Mouse (Mus musculus) embryonic facial prominence, embryonic 11.5 days (tissue): ENCODE data around the gene Foxj3. TPM values are rescaled to one million over a fixed set of nuclear protein-coding genes. Genes with fewer than 3 reads are reported as not detected.

Experiments
- ATAC-seq: fragments of 200-750 bp; cut with Nextera tagmentation; replicated peaks from 2 replicates; pipeline ENCODE4 v1.8.0; 2017; ENCODE audit warnings: low read depth; ENCODE audit not compliant: insufficient number of reproducible peaks, low FRiP score, low TSS enrichment
- DNase-seq: peaks from one replicate; pipeline ENCODE4 v3.0.0-alpha.2; 2015; ENCODE audit warnings: low spot score
- H3K27ac ChIP-seq: fragments of 300-500 bp; sonication (generic); replicated peaks from 2 replicates; pipeline ENCODE4 v1.5.1; 2014; ENCODE audit warnings: mild to moderate bottlenecking, low read depth, low read length, control low read depth
- H3K27me3 ChIP-seq: fragments of 300-500 bp; sonication (generic); 2 replicates; pipeline ENCODE4 v1.6.1; 2014; ENCODE audit warnings: mild to moderate bottlenecking, low read length, moderate library complexity, mixed read lengths; ENCODE audit not compliant: control insufficient read depth, insufficient read depth
- H3K36me3 ChIP-seq: fragments of 300-500 bp; sonication (generic); replicated peaks from 2 replicates; pipeline ENCODE4 v1.6.1; 2014; ENCODE audit warnings: low read depth, mild to moderate bottlenecking, low read length, moderate library complexity, mixed read lengths; ENCODE audit not compliant: control insufficient read depth, insufficient read depth
- H3K4me1 ChIP-seq: fragments of 300-500 bp; sonication (generic); 2 replicates; pipeline ENCODE4 v1.6.1; 2014; ENCODE audit warnings: low read length, mixed read lengths; ENCODE audit not compliant: control insufficient read depth, insufficient read depth
- H3K4me2 ChIP-seq: fragments of 300-500 bp; sonication (generic); 2 replicates; pipeline ENCODE4 v1.6.1; 2014; ENCODE audit warnings: low read depth, mild to moderate bottlenecking, control low read depth, low read length, moderate library complexity
- H3K4me3 ChIP-seq: fragments of 300-500 bp; sonication (generic); 2 replicates; pipeline ENCODE4 v1.5.1; 2014; ENCODE audit warnings: low read depth, low read length, control low read depth
- H3K9ac ChIP-seq: fragments of 300-500 bp; sonication (generic); replicated peaks from 2 replicates; pipeline ENCODE4 v1.6.1; 2014; ENCODE audit warnings: mild to moderate bottlenecking, control low read depth, low read length
- H3K9me3 ChIP-seq: fragments of 300-500 bp; sonication (generic); replicated peaks from 2 replicates; pipeline ENCODE4 v1.6.1; 2016; ENCODE audit warnings: mild to moderate bottlenecking, low read length, inconsistent platforms, mixed read lengths; ENCODE audit not compliant: control insufficient read depth
- WGBS: fragments of 180-500 bp; shearing (Covaris S2); extraction: QIAGEN DNeasy Blood & Tissue Kit; methylation state at CpG from one replicate; pipeline ENCODE4 v1.1.7; 2014; 5-methylcytosine and 5-hydroxymethylcytosine counted together
- polyA plus RNA-seq: library from polyadenylated mRNA; unstranded; fragments of >200 nt; fragmentation: Nextera tagmentation; extraction: Ambion mirVana; gene quantifications from 2 replicates; pipeline ENCODE4 v1.2.1, GENCODE M21; 2014

Gene Foxj3
- polyA plus RNA-seq, 1 experiment from 2014 or later: 30.9 TPM

DNA sequence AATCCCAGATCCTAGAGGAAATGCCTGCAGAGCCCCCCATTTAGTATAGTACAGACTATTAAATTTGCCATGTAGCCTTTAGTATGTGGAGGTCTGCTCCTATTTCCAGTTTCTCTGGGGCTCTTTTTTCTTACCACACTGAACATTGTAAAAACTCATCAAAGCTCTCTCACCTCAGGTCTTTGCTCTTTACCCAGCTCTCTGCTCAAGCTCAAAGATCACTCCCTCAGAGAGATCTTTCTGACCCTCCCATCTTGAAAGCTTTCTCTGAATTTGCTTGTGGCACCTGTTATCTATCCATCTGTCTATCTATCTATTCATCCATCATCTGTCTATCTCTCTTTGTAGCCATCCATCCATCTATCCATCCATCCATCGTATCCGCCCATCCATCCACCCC is 128.4 kb downstream of the Foxj3 start:
- DNase-seq: no peak
- no peak for ATAC-seq
- no peaks in the 10 kb centered on the region for H3K9me3 ChIP-seq
- no peak overlapping the region for H3K27ac ChIP-seq
- H3K27me3 ChIP-seq: no peaks in the 10 kb centered on the region
- whole genome bisulfite sequencing: 93% methylated on average over 2 of the region's 2 CpGs
- H3K4me2 ChIP-seq: no peak overlapping the region
- H3K4me1 ChIP-seq: no peaks in the 10 kb centered on the region
- no peak overlapping the region for H3K4me3 ChIP-seq
- H3K36me3 ChIP-seq: no peaks in the 10 kb centered on the region
- H3K9ac ChIP-seq: no peak overlapping the region

DNA sequence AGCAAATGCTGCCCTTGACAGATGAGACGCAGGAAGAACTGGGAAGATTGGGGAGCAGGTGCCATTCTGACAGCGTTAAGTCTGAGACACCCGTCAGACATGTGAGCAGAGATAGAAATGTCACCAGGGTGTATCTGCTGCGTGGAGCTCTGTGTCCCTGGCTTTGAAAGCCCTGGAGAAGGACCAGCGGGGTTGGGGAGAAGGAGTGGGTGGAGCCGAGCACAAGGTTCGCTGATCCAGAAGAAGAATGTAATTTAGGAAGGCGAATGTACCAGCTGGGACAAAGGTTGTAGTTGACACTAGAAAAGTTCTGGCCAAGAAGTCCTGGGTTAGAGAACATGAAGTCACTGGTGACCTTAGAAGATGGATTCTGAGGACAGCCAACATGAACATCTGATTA is 129.3 kb downstream of the Foxj3 start:
- H3K4me2 ChIP-seq: no peak overlapping the region
- no peak for DNase-seq
- ATAC-seq: no peak
- no peak overlapping the region for H3K27ac ChIP-seq
- no peaks in the 10 kb centered on the region for H3K4me1 ChIP-seq
- no peaks in the 10 kb centered on the region for H3K27me3 ChIP-seq
- 54% methylated on average over 8 of the region's 8 CpGs for WGBS
- no peak overlapping the region for H3K9ac ChIP-seq
- no peak overlapping the region for H3K4me3 ChIP-seq
- H3K9me3 ChIP-seq: no peaks in the 10 kb centered on the region
- no peaks in the 10 kb centered on the region for H3K36me3 ChIP-seq

DNA sequence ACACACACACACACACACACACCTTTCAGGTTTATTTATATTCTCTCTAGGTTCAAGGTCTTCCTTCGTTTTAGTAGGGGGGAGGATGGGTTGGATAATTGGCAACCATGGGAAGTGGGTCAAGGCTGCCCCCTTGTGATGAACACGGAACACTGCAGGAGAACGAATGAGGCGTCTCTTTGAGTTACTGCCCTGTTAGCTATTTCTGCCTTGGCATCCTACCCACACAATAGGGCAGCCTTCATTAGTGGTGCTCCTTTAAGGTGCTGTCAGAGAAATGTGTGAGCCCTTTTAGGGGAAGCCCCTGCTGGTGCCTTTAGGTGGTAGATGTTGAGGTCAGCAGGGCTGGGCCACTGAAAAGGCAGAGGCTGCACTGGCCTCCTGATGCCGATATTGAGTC is 130.7 kb downstream of the Foxj3 start:
- Histone ChIP-seq H3K9me3 (no peaks in the 10 kb centered on the region), H3K4me2 (no peak overlapping the region), H3K27ac (no peak overlapping the region), H3K4me1 (no peaks in the 10 kb centered on the region), H3K4me3 (no peak overlapping the region), H3K36me3 (no peaks in the 10 kb centered on the region), H3K9ac (no peak overlapping the region), H3K27me3 (no peaks in the 10 kb centered on the region)
- WGBS: 23% methylated on average over 5 of the region's 5 CpGs
- DNase-seq: peak; percentile 59
- ATAC-seq: no peak

DNA sequence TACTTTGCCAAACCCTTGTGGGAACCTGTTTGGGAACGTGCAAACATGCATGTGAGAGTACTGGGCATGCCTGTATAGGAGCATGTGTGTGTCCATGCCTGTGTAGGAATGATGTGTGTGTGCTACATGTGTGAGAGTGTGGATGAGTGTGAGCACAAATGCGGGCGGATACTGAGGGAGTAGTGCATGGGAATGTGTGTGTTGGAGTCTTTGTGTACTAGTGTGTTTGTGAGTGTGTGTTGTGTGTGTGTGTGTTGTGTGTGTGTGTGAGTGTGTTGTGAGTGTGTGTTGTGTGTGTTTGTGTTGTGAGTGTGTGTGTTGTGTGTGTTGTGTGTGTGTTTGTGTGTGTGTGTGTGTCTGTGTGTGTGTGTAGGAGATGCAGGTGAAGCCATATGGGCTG is 131.4 kb downstream of the Foxj3 start:
- H3K4me2 ChIP-seq: no peak overlapping the region
- H3K4me3 ChIP-seq: no peak overlapping the region
- H3K9ac ChIP-seq: no peak overlapping the region
- WGBS: 84% methylated on average over 3 of the region's 3 CpGs
- H3K4me1 ChIP-seq: no peaks in the 10 kb centered on the region
- no peaks in the 10 kb centered on the region for H3K27me3 ChIP-seq
- no peaks in the 10 kb centered on the region for H3K9me3 ChIP-seq
- DNase-seq (no peak), ATAC-seq (no peak)
- H3K36me3 ChIP-seq: no peaks in the 10 kb centered on the region
- H3K27ac ChIP-seq: no peak overlapping the region

DNA sequence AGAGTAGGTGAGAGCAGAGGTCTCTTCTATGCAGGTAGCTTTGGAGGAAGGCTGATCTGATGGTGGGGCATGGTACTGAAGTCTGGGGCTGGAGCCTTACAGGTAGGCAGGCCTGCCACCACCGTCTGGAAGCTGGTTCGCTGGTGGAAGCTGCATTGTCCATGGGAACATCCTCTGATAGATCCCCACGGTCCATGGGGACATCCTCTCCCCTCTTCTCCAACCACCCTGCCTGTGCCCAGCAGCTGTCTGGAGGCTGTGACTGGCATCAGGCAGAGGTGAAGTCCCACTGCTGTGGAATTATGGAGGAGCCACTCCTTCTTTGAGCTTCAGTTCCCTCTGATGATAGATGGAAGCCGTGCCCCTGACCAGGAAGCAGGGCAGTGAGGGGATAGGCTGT is 131.8 kb downstream of the Foxj3 start:
- DNase-seq (no peak), ATAC-seq (no peak)
- Histone ChIP-seq H3K27me3 (no peaks in the 10 kb centered on the region), H3K4me1 (no peaks in the 10 kb centered on the region), H3K9ac (no peak overlapping the region), H3K27ac (no peak overlapping the region), H3K9me3 (no peaks in the 10 kb centered on the region), H3K4me3 (no peak overlapping the region), H3K36me3 (no peaks in the 10 kb centered on the region), H3K4me2 (no peak overlapping the region)
- WGBS: 70% methylated on average over 4 of the region's 4 CpGs

DNA sequence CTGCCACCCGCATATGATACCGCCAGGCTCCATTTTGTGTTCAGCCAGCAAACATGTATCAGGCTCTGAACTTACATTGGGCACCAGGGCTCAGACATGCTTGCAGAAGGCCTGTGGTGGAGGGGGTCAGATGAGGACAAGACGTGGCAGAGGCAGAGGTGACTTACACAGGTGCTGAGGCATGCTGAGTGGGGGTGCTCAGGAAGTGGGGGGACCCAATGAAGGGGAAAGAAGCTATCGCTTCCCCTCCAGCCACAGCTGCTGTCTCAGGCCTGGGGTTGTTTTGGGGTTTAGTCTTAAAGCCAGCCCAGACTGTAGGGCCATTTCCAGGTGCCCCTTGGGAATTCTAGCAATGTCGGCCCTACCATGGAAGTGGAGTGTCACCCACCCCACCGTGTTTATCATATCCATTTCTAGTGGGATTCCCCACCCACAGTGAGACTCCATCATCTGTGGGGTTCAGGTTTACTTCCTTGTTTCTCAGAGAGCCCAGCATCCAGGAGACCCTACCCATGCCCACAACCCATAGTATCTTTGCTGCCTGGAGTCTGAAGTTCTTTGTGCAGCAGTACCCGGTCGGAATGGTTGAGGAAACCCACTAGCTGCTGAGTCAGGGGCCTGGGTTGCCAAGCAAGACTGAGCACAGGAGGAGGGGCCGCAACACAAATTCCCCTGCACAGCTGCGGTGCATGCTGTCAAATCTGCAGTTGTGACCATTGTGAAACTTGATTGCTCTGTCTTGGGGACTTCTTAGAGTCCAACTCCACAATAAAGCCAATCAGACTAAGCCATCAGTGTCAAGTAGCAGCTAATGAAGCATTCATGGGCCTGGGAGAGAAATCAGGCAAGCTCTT is 132.8 kb downstream of the Foxj3 start:
- WGBS: 67% methylated on average over 10 of the region's 10 CpGs

DNA sequence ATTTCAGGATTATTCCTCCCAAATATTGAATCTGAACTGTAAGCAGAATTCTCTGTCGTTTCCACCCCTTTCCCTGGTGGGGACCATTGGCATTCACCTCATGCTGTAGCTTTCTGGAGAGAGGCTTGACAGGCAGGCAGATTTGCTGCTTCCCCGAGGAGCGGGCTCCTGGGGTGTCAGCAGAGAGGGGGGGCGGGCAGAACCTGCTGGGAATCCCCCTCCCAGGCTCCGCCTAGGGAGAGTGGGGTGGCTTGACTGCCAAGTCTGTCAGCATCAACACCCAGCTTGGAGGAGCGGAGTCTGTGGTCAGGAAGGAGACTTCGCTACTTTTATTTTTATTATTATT is 133.4 kb downstream of the Foxj3 start:
- Histone ChIP-seq H3K4me1 (no peaks in the 10 kb centered on the region), H3K27ac (no peak overlapping the region), H3K36me3 (no peaks in the 10 kb centered on the region), H3K27me3 (no peaks in the 10 kb centered on the region), H3K9ac (no peak overlapping the region), H3K4me3 (no peak overlapping the region), H3K9me3 (no peaks in the 10 kb centered on the region), H3K4me2 (no peak overlapping the region)
- ATAC-seq: no peak
- WGBS: 46% methylated on average over 7 of the region's 7 CpGs
- DNase-seq: no peak

More for the DNA sequence above, 132.8 kb downstream of the Foxj3 start:
- Histone ChIP-seq H3K4me3 (no peak overlapping the region), H3K4me1 (no peaks in the 10 kb centered on the region), H3K27ac (no peak overlapping the region), H3K4me2 (no peak overlapping the region), H3K9ac (no peak overlapping the region), H3K36me3 (no peaks in the 10 kb centered on the region), H3K9me3 (no peaks in the 10 kb centered on the region), H3K27me3 (no peaks in the 10 kb centered on the region)
- ATAC-seq: no peak
- no peak for DNase-seq

DNA sequence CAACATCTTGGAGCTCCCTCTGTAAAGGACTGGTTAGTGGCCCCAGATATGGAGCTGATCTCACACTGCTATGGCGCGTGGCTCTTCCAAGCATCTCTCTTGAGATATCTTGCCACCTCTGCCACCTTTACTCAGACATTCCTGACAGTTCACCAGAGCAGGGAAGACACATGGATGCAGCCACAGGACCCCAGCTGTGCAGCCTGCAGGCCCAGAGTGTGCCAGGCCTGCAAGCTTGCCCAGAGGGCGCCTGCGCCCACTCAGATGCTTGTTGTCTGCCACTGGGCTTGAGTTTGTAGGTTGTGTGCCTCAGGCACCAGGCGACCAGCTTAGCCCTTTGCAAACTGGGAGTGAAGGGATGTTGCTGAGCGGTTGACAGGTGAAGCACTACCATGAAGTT is 133.9 kb downstream of the Foxj3 start:
- 88% methylated on average over 6 of the region's 6 CpGs for WGBS
- no peaks in the 10 kb centered on the region for H3K9me3 ChIP-seq
- no peaks in the 10 kb centered on the region for H3K36me3 ChIP-seq
- no peak overlapping the region for H3K4me2 ChIP-seq
- no peak overlapping the region for H3K4me3 ChIP-seq
- no peaks in the 10 kb centered on the region for H3K4me1 ChIP-seq
- no peak overlapping the region for H3K9ac ChIP-seq
- H3K27ac ChIP-seq: no peak overlapping the region
- H3K27me3 ChIP-seq: no peaks in the 10 kb centered on the region
- ATAC-seq (no peak), DNase-seq (no peak)
